Mouse (Mus musculus): ENCODE results near the gene Oaz1.
"Not testable (repeated sequence)": the region's sequence is repeated elsewhere in the genome, so short reads cannot be mapped to it uniquely, and the experiment has no call there.

The Oaz1 gene

GRCm38 (mm10) chr10:80802996-80803395, 23.5 kb upstream of the Oaz1 start:
- no peak for DNase-seq

GRCm38 (mm10) chr10:80804340-80804739, 22.1 kb upstream of the Oaz1 start:
- no peak for DNase-seq

GRCm38 (mm10) chr10:80804916-80805315, 21.5 kb upstream of the Oaz1 start, which contains the start of gene Amh:
Gene Amh, plus strand, starts transcription at chr10:80805243.
- DNase-seq: no peak

- no peak for DNase-seq
Measured at GRCm38 (mm10) chr10:80805322-80805721, 21.1 kb upstream of the Oaz1 start.

- DNase-seq: peak; percentile 47 to 77
Measured at GRCm38 (mm10) chr10:80805925-80806324, 20.5 kb upstream of the Oaz1 start.

GRCm38 (mm10) chr10:80806341-80807056, 20.0 kb upstream of the Oaz1 start:
- no peak for DNase-seq

GRCm38 (mm10) chr10:80807057-80807627, 19.3 kb upstream of the Oaz1 start:
- peak; percentile 42 to 50 for DNase-seq

- DNase-seq: no peak
Measured at GRCm38 (mm10) chr10:80808099-80808984, 18.1 kb upstream of the Oaz1 start.

- no peak for DNase-seq
Measured at GRCm38 (mm10) chr10:80808985-80809632, 17.3 kb upstream of the Oaz1 start.

GRCm38 (mm10) chr10:80810084-80810483, 16.4 kb upstream of the Oaz1 start:
- DNase-seq: no peak

- DNase-seq: no peak
Measured at GRCm38 (mm10) chr10:80812391-80813041, 13.9 kb upstream of the Oaz1 start.

GRCm38 (mm10) chr10:80813366-80813765, 13.1 kb upstream of the Oaz1 start, which contains the start of gene Jsrp1:
Gene Jsrp1, minus strand, starts transcription at chr10:80813498.
- no peak for DNase-seq

GRCm38 (mm10) chr10:80814800-80815199, 11.7 kb upstream of the Oaz1 start:
- no peak for DNase-seq

- not testable (repeated sequence) for DNase-seq
Measured at GRCm38 (mm10) chr10:80816303-80816702, 10.2 kb upstream of the Oaz1 start.

GRCm38 (mm10) chr10:80817164-80817563, 9.3 kb upstream of the Oaz1 start:
- no peak for DNase-seq

GRCm38 (mm10) chr10:80817955-80818354, 8.5 kb upstream of the Oaz1 start:
- DNase-seq: not testable (repeated sequence)

GRCm38 (mm10) chr10:80818599-80819281, 7.7 kb upstream of the Oaz1 start:
- no peak for DNase-seq

GRCm38 (mm10) chr10:80819406-80819805, 7.0 kb upstream of the Oaz1 start:
- DNase-seq: no peak

- no peak for DNase-seq
Measured at GRCm38 (mm10) chr10:80821991-80822390, 4.5 kb upstream of the Oaz1 start.

GRCm38 (mm10) chr10:80822528-80822927, 3.9 kb upstream of the Oaz1 start:
- no peak for DNase-seq

GRCm38 (mm10) chr10:80823316-80823715, 3.1 kb upstream of the Oaz1 start:
- DNase-seq: no peak
